Mouse (Mus musculus) forebrain, embryonic 13.5 days (tissue): ENCODE results near the gene P3h3. TPM values are rescaled to one million over a fixed set of nuclear protein-coding genes. Genes with fewer than 3 reads are reported as not detected.

ENCODE experiments used
- ATAC-seq: fragments of 200-750 bp; cut with Nextera tagmentation; 2 replicates; pipeline ENCODE4 v1.8.0; 2017
- H3K27ac ChIP-seq: fragments of 300-500 bp; sonication (generic); 2 replicates; pipeline ENCODE4 v1.5.1; 2015; ENCODE audit warnings: inconsistent platforms, mild to moderate bottlenecking, moderate library complexity
- H3K27me3 ChIP-seq: fragments of 300-500 bp; sonication (generic); 2 replicates; pipeline ENCODE4 v1.6.1; 2015; ENCODE audit warnings: mild to moderate bottlenecking, inconsistent platforms
- H3K36me3 ChIP-seq: fragments of 300-500 bp; sonication (generic); 2 replicates; pipeline ENCODE4 v1.6.1; 2015; ENCODE audit warnings: mild to moderate bottlenecking, inconsistent platforms; ENCODE audit not compliant: poor library complexity, severe bottlenecking
- H3K4me1 ChIP-seq: fragments of 300-500 bp; sonication (generic); 2 replicates; pipeline ENCODE4 v1.6.1; 2015; ENCODE audit warnings: inconsistent platforms
- H3K4me2 ChIP-seq: fragments of 300-500 bp; sonication (generic); 2 replicates; pipeline ENCODE4 v1.6.1; 2015; ENCODE audit warnings: inconsistent platforms, mild to moderate bottlenecking, moderate library complexity
- H3K4me3 ChIP-seq: fragments of 300-500 bp; sonication (generic); 2 replicates; pipeline ENCODE4 v1.5.1; 2015; ENCODE audit warnings: mild to moderate bottlenecking, inconsistent platforms
- H3K9ac ChIP-seq: fragments of 300-500 bp; sonication (generic); 2 replicates; pipeline ENCODE4 v1.6.1; 2015; ENCODE audit warnings: mild to moderate bottlenecking, inconsistent platforms
- H3K9me3 ChIP-seq: fragments of 300-500 bp; sonication (generic); replicated peaks from 2 replicates; pipeline ENCODE4 v1.6.1; 2016; ENCODE audit warnings: inconsistent platforms
- WGBS: fragments of 180-500 bp; shearing (Covaris S2); methylation state at CpG from one replicate; pipeline ENCODE4 v1.1.7; 2015; 5-methylcytosine and 5-hydroxymethylcytosine counted together
- polyA plus RNA-seq: library from polyadenylated mRNA; unstranded; fragments of >200 nt; fragmentation: Nextera tagmentation; extraction: Ambion mirVana; gene quantifications from 2 replicates; pipeline ENCODE4 v1.2.1, GENCODE M21; 2015

Gene P3h3
- polyA plus RNA-seq, 1 experiment from 2014 or later: 12.4 TPM

GRCm38 (mm10) chr6:124888555-124889125, 31.1 kb upstream of the P3h3 start:
- peaks cover 4% of the 10 kb centered on the region; the same call in 1 of the 2 replicates for H3K9me3 ChIP-seq
- H3K27me3 ChIP-seq: no peaks in the 10 kb centered on the region
- no peaks in the 10 kb centered on the region for H3K4me1 ChIP-seq
- no peak overlapping the region for H3K27ac ChIP-seq
- H3K9ac ChIP-seq: no peak overlapping the region
- H3K4me2 ChIP-seq: no peak overlapping the region
- 93% methylated on average over 6 of the region's 6 CpGs for WGBS
- H3K4me3 ChIP-seq: no peak overlapping the region
- no peaks in the 10 kb centered on the region for H3K36me3 ChIP-seq
- no peak for ATAC-seq

- 90% methylated on average over 9 of the region's 9 CpGs for WGBS
- no peak within 1 kb of the TSS for H3K4me3 ChIP-seq
- no peaks in the 10 kb centered on the region for H3K4me1 ChIP-seq
- no peak within 1 kb of the TSS for H3K4me2 ChIP-seq
- no peak within 1 kb of the TSS for H3K9ac ChIP-seq
- H3K27ac ChIP-seq: no peak within 1 kb of the TSS
- H3K36me3 ChIP-seq: no peaks in the 10 kb centered on the region
- ATAC-seq: no peak
- no peaks in the 10 kb centered on the region for H3K27me3 ChIP-seq
- peaks cover 4% of the 10 kb centered on the region; the same call in 1 of the 2 replicates for H3K9me3 ChIP-seq
Observed at GRCm38 (mm10) chr6:124887986-124888385, 30.4 kb upstream of the P3h3 start, which contains the start of gene Cd4. Gene Cd4 (minus strand): TSS chr6:124888221.

DNA sequence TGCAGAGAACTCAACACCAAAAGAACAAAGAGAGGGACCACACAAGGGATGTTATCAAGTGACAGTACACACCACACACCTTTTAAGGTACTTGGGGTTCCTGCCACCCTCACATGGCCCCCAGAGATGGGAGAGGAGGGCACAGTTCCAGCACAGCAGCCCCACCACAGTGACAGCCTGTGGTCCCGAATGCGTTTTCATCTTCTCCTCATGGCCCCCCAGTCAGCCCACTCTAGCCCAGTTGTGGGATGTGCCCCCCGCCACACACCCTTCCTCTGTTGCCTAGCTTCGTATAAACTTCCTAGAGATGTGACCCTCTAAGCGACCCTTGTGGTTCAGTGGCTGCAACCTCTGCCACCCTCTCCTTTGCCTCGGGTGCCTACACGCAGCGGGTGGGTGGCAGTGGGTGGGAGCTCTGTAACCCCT, 28.4 kb upstream of the P3h3 start:
- H3K27me3 ChIP-seq: no peaks in the 10 kb centered on the region
- no peak overlapping the region for H3K4me3 ChIP-seq
- no peak overlapping the region for H3K27ac ChIP-seq
- 88% methylated on average over 8 of the region's 8 CpGs for WGBS
- H3K4me2 ChIP-seq: no peak overlapping the region
- H3K9me3 ChIP-seq: peaks cover 4% of the 10 kb centered on the region; the same call in 1 of the 2 replicates
- ATAC-seq: no peak
- H3K36me3 ChIP-seq: no peaks in the 10 kb centered on the region
- H3K9ac ChIP-seq: no peak overlapping the region
- H3K4me1 ChIP-seq: no peaks in the 10 kb centered on the region

DNA sequence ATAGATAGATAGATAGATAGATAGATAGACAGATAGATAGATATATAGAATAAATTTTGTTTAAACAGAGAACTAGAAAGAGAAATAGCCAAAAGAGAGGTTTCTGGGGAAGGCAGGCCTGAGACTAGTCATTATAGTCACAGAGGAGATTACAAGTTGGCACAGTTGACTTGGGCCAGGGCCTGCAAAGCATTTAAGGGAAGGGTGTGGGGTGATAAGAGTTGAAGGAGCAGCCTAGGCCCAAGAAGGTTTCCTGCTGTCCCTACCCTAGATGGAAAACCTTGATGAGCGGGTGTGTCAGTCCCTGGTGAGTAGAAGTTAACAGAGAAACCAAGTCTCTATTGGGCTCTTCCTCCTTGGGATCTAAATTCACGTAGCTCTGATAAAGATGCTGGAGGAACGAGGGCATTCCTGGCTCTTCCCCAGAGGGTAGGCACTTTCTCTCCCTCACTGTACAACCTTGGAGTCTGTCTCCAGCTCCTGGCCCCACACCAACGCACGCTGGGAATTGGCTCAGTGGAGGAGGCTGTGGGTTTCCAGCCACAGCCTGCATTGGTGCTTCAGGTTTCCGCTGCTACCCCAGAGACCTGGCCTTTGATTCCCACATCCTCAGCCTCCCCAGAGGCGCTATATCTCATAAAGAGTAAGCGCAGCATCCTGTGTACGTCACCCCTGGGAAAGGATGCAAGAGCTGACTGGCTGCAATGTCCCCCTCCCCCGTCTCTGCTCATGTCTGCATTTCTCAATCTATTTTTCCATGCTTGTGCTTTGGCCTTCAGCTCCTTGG, 27.4 kb upstream of the P3h3 start:
- 84% methylated on average over 10 of the region's 10 CpGs for WGBS

GRCm38 (mm10) chr6:124883351-124883750, 25.8 kb upstream of the P3h3 start:
- no peaks in the 10 kb centered on the region for H3K9me3 ChIP-seq
- no peak overlapping the region for H3K4me2 ChIP-seq
- no peak overlapping the region for H3K4me3 ChIP-seq
- no peak for ATAC-seq
- no peak overlapping the region for H3K27ac ChIP-seq
- H3K36me3 ChIP-seq: no peaks in the 10 kb centered on the region
- H3K9ac ChIP-seq: no peak overlapping the region
- 0 out of 2 replicates have a peak, but pooled peaks cover 2% of the 10 kb centered on the region for H3K27me3 ChIP-seq
- WGBS: 68% methylated on average over 10 of the region's 10 CpGs
- no peaks in the 10 kb centered on the region for H3K4me1 ChIP-seq

More for the DNA sequence above, 27.4 kb upstream of the P3h3 start:
- Histone ChIP-seq H3K9me3 (peaks cover 4% of the 10 kb centered on the region; the same call in 1 of the 2 replicates), H3K9ac (no peak overlapping the region), H3K4me2 (no peak overlapping the region), H3K27me3 (0 out of 2 replicates have a peak, but pooled peaks cover 2% of the 10 kb centered on the region), H3K36me3 (no peaks in the 10 kb centered on the region), H3K27ac (no peak overlapping the region), H3K4me1 (no peaks in the 10 kb centered on the region), H3K4me3 (no peak overlapping the region)
- no peak for ATAC-seq

DNA sequence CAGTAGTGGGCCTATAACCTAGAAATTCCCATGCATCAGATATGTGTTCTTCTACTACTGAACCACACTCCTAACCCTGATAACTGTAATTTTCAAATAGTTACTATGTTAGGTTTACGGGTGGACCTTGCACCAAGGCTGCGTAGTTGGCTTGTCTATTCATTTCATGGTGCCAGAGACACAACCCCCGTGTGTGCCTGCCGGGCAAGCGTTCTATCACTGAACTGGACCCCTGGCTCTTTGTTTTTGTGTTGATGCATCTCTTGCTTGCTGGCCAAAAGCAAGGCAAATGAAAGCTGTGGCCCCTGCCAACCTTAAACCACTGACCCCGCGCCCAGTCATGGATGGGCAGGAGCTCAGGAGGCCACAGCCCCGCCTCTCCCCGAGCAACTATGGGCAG, 24.3 kb upstream of the P3h3 start:
- 89% methylated on average over 9 of the region's 9 CpGs for WGBS
- no peaks in the 10 kb centered on the region for H3K9me3 ChIP-seq

DNA sequence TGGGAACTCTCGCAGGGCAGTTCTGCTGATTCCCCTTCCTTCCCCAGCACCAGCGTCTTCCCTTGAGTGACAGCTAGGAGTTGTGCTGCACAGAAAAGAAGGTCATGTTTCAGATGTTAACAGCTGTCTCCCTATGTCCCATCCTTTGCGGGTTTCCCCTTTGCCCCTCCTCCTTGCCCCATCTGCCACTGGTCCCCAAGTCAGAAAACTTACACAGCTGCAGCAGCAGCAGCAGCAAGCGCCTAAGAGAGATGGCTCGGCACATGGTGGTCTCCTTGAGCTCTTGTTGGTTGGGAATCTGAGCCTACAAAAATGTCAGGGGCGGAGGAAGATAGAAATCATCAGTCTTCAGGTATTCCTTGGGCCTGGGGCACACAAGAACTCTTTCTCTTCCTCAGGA, 21.8 kb upstream of the P3h3 start:
- Histone ChIP-seq H3K4me3 (no peak overlapping the region), H3K27ac (no peak overlapping the region), H3K4me1 (no peaks in the 10 kb centered on the region), H3K36me3 (no peaks in the 10 kb centered on the region), H3K4me2 (no peak overlapping the region), H3K27me3 (0 out of 2 replicates have a peak, but pooled peaks cover 2% of the 10 kb centered on the region), H3K9ac (no peak overlapping the region), H3K9me3 (no peaks in the 10 kb centered on the region)
- 72% methylated on average over 6 of the region's 6 CpGs for WGBS
- no peak for ATAC-seq

More for the DNA sequence above, 24.3 kb upstream of the P3h3 start:
- no peaks in the 10 kb centered on the region for H3K36me3 ChIP-seq
- no peak overlapping the region for H3K4me2 ChIP-seq
- no peak overlapping the region for H3K9ac ChIP-seq
- H3K27ac ChIP-seq: no peak overlapping the region
- H3K4me1 ChIP-seq: no peaks in the 10 kb centered on the region
- H3K27me3 ChIP-seq: 0 out of 2 replicates have a peak, but pooled peaks cover 2% of the 10 kb centered on the region
- no peak overlapping the region for H3K4me3 ChIP-seq
- no peak for ATAC-seq

- no peaks in the 10 kb centered on the region for H3K4me1 ChIP-seq
- H3K27me3 ChIP-seq: no peaks in the 10 kb centered on the region
- ATAC-seq: no peak
- no peaks in the 10 kb centered on the region for H3K36me3 ChIP-seq
- H3K9me3 ChIP-seq: no peaks in the 10 kb centered on the region
- H3K4me2 ChIP-seq: no peak overlapping the region
- no peak overlapping the region for H3K27ac ChIP-seq
- no peak overlapping the region for H3K9ac ChIP-seq
- 52% methylated on average over 3 of the region's 3 CpGs for WGBS
- H3K4me3 ChIP-seq: no peak overlapping the region
Observed at GRCm38 (mm10) chr6:124874348-124874747, 16.8 kb upstream of the P3h3 start.

DNA sequence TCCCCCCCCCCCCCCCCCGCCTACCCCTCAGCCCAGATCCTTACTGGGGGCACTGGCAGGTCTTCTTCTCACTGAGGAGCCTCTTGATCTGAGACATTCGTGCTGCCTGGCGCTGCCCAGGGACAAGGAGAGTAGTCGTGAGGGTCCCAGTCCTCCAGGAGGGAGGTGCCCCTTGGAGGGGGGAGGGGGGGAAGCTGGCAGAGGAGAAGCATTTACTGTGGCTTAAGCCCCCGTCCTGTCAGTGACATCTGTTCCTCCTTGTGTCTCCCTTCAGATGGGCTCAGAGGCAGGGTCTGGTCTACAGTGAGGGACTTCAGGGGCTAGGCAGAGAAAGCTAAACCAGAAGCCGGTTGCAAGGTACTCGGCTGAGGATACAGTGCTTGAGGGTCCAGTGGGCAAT, 9.0 kb upstream of the P3h3 start:
- WGBS: 58% methylated on average over 6 of the region's 7 CpGs
- ATAC-seq: no peak
- H3K4me2 ChIP-seq: no peak overlapping the region
- H3K27ac ChIP-seq: no peak overlapping the region
- H3K9ac ChIP-seq: no peak overlapping the region
- H3K4me1 ChIP-seq: peaks cover 33% of the 10 kb centered on the region
- H3K36me3 ChIP-seq: no peaks in the 10 kb centered on the region
- no peaks in the 10 kb centered on the region for H3K9me3 ChIP-seq
- no peaks in the 10 kb centered on the region for H3K27me3 ChIP-seq
- no peak overlapping the region for H3K4me3 ChIP-seq

DNA sequence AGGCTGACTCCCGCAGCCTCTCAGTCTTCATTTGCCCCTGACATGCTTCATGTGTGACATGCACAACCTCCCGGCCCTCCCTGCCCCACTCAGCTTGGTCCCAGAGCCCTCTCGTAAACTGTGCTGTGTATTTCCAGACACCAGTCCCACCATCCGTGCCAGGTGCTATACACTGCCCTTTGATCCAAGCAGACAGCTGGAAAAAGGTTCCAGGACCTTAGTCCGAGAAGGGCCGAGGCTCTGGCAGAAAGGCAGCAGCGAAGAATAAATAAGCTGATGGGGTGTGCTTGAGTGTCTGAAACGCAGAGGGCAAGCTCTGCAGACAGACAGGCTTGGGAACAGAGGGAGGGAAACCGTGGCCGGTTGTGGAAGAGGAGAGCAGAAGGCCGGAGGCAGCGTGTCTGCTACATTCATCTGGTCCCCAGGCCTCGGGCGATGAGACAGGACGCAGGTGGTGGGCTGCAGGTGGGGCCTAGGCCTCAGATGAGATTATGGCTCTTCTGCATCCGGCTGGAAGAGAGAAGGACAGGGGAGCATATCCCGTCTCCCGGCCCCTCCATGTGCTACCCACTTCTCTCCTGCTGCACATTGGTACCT, 8.3 kb upstream of the P3h3 start:
- no peaks in the 10 kb centered on the region for H3K9me3 ChIP-seq
- H3K27ac ChIP-seq: no peak overlapping the region
- no peak overlapping the region for H3K4me3 ChIP-seq
- no peaks in the 10 kb centered on the region for H3K27me3 ChIP-seq
- no peak overlapping the region for H3K4me2 ChIP-seq
- peaks cover 40% of the 10 kb centered on the region for H3K4me1 ChIP-seq
- H3K36me3 ChIP-seq: peaks cover 4% of the 10 kb centered on the region; the same call in 1 of the 2 replicates
- 66% methylated on average over 18 of the region's 18 CpGs for WGBS
- no peak overlapping the region for H3K9ac ChIP-seq
- ATAC-seq: no peak

GRCm38 (mm10) chr6:124863658-124864298, 6.2 kb upstream of the P3h3 start, which contains the start of gene Gpr162:
Gene Gpr162 (minus strand): TSS chr6:124863983.
- Histone ChIP-seq H3K4me1 (peaks cover 56% of the 10 kb centered on the region), H3K4me2 (peak within 1 kb of the TSS; percentile 69), H3K4me3 (peak within 1 kb of the TSS; percentile 62), H3K27ac (peak within 1 kb of the TSS; percentile 86), H3K9ac (peak within 1 kb of the TSS; percentile 76), H3K9me3 (no peaks in the 10 kb centered on the region), H3K36me3 (peaks cover 6% of the 10 kb centered on the region; the same call in 1 of the 2 replicates), H3K27me3 (no peaks in the 10 kb centered on the region)
- WGBS: under 1% methylated on average over 34 of the region's 43 CpGs
- ATAC-seq: peak; percentile 70
